In the genomic region with DNA sequence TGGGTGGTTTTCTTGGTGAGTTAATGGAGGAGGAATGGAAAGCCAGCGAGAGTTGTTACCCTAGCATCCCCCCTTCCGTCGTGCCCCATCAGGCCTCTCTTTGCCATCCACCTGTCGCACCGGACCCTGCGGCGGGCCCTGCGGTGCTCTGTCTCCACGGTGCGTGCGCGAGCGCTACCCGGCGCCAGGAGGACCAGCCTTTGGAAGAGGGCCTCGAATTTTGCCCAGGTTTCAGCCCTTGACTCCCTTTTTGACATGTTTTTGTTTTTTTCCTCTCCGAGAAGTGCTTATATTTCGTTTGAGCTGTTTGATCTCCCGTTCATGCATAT, we compare ENCODE assay signal across 8 mouse cellular contexts. TPM values are rescaled to one million over a fixed set of nuclear protein-coding genes. Genes with fewer than 3 reads are reported as not detected.
DNase-seq lines count a peak whose midpoint lies in the region; ATAC-seq and TF ChIP-seq lines count a peak whose summit lies in the region.

No protein-coding gene starts in this region.

- peaks cover 2% of the 10 kb centered on the region; the same call in 1 of the 2 replicates for H3K4me1 ChIP-seq in spleen, adult 2 months (ENCODE audit: control insufficient read depth, insufficient read depth, insufficient read length)
- H3K4me1 ChIP-seq in forebrain, embryonic 11.5 days (replicated peaks; ENCODE audit: control insufficient read depth, insufficient read depth, low read length) = peaks cover 2% of the 10 kb centered on the region; the same call in 1 of the 2 replicates
- H3K4me1 ChIP-seq in liver, embryonic 12.5 days = peaks cover 12% of the 10 kb centered on the region
- H3K4me1 ChIP-seq in stomach, embryonic 15.5 days = no peaks in the 10 kb centered on the region

- peak overlapping the region; percentile 41 for H3K27ac ChIP-seq in spleen, adult 2 months (ENCODE audit: insufficient read depth, low read length)
- peak overlapping the region; percentile 63; the same call in 1 of the 2 replicates for H3K27ac ChIP-seq in forebrain, embryonic 11.5 days (ENCODE audit: low read depth, low read length)
- peak overlapping the region; percentile 41 for H3K27ac ChIP-seq in liver, embryonic 12.5 days
- H3K27ac ChIP-seq in stomach, embryonic 15.5 days = peak overlapping the region; percentile 52; the same call in 1 of the 2 replicates

- peak overlapping the region; percentile 84 for H3K4me2 ChIP-seq in forebrain, embryonic 11.5 days (ENCODE audit: low read depth, low read length, severe bottlenecking)
- H3K4me2 ChIP-seq in liver, embryonic 12.5 days = peak overlapping the region; percentile 84
- H3K4me2 ChIP-seq in stomach, embryonic 15.5 days = peak overlapping the region; percentile 72

- DNase-seq in spleen, adult 2 months (ENCODE audit: low read depth in 1 of 2, low spot score in 2 of 2) = no peak
- no peak for DNase-seq in spleen, adult 18-20 months
- no peak for DNase-seq in forebrain, embryonic 11.5 days (ENCODE audit: low spot score)
- no peak for DNase-seq in left cerebral cortex, postnatal 14 days (ENCODE audit: low spot score in 2 of 2)
- no peak for DNase-seq in adrenal gland, postnatal 36 days
- DNase-seq in spleen, postnatal 36 days (ENCODE audit: low spot score in 2 of 2) = no peak

- no peak for TF ChIP-seq CTCF in spleen, adult 2 months (IDR thresholded peaks at IDR 0.05; ENCODE audit: extremely low read depth, insufficient read depth, insufficient read length, insufficient replicate concordance)

- no peaks in the 10 kb centered on the region for H3K36me3 ChIP-seq in spleen, adult 2 months (ENCODE audit: control insufficient read depth, insufficient read depth, low read length)
- H3K36me3 ChIP-seq in forebrain, embryonic 11.5 days (ENCODE audit: control insufficient read depth, insufficient read depth, low read length) = no peaks in the 10 kb centered on the region
- H3K36me3 ChIP-seq in liver, embryonic 12.5 days = no peaks in the 10 kb centered on the region
- no peaks in the 10 kb centered on the region for H3K36me3 ChIP-seq in stomach, embryonic 15.5 days

- ATAC-seq in forebrain, embryonic 11.5 days (replicated peaks; ENCODE audit: low FRiP score) = peak; percentile 93
- peak; percentile 92 for ATAC-seq in liver, embryonic 12.5 days
- ATAC-seq in stomach, embryonic 15.5 days (ENCODE audit: insufficient read depth, low FRiP score, low read depth) = peak; percentile 88

- H3K9ac ChIP-seq in forebrain, embryonic 11.5 days (ENCODE audit: low read length) = peak overlapping the region; percentile 73
- peak overlapping the region; percentile 72 for H3K9ac ChIP-seq in liver, embryonic 12.5 days
- peak overlapping the region; percentile 18 for H3K9ac ChIP-seq in stomach, embryonic 15.5 days

- H3K9me3 ChIP-seq in forebrain, embryonic 11.5 days (ENCODE audit: control insufficient read depth, low read length) = no peaks in the 10 kb centered on the region
- H3K9me3 ChIP-seq in liver, embryonic 12.5 days (replicated peaks) = no peaks in the 10 kb centered on the region
- no peaks in the 10 kb centered on the region for H3K9me3 ChIP-seq in stomach, embryonic 15.5 days

- H3K4me3 ChIP-seq in spleen, adult 2 months (ENCODE audit: extremely low read depth, insufficient read depth, insufficient read length) = peak overlapping the region; percentile 70
- H3K4me3 ChIP-seq in forebrain, embryonic 11.5 days (ENCODE audit: low read depth, low read length) = peak overlapping the region; percentile 56
- peak overlapping the region; percentile 70 for H3K4me3 ChIP-seq in liver, embryonic 12.5 days
- peak overlapping the region; percentile 60 for H3K4me3 ChIP-seq in stomach, embryonic 15.5 days (replicated peaks)

- TF ChIP-seq POLR2A in spleen, adult 2 months (IDR thresholded peaks at IDR 0.05; ENCODE audit: low read depth, low read length) = no peak

- WGBS in spleen, adult 2 months = under 1% methylated on average over 19 of the region's 19 CpGs
- WGBS in forebrain, embryonic 11.5 days = under 1% methylated on average over 19 of the region's 19 CpGs
- under 1% methylated on average over 19 of the region's 19 CpGs for WGBS in liver, embryonic 12.5 days (ENCODE audit: insufficient replicate concordance)
- WGBS in stomach, embryonic 15.5 days = under 1% methylated on average over 19 of the region's 19 CpGs

- no peaks in the 10 kb centered on the region for H3K27me3 ChIP-seq in spleen, adult 2 months (ENCODE audit: control insufficient read depth, insufficient read depth, low read length)
- H3K27me3 ChIP-seq in forebrain, embryonic 11.5 days (ENCODE audit: control insufficient read depth, insufficient read depth, low read length) = no peaks in the 10 kb centered on the region
- no peaks in the 10 kb centered on the region; the same call in 1 of the 2 replicates for H3K27me3 ChIP-seq in liver, embryonic 12.5 days (replicated peaks)
- H3K27me3 ChIP-seq in stomach, embryonic 15.5 days (replicated peaks) = no peaks in the 10 kb centered on the region

- intact Hi-C loops in left cerebral cortex, postnatal 14 days (cut with DNase I) = no loop called here

RNA-seq across cellular contexts. Expression of gene Thnsl1, which starts 0.3 kb away (rescaled TPM):
- polyA plus RNA-seq in spleen, adult 2 months (2012; rRNA removed) = 0.85 and 1.2 TPM in 2 replicates
- 18.2 and 20.3 TPM in 2 replicates for polyA plus RNA-seq in forebrain, embryonic 11.5 days (2014; fragmentation: Nextera tagmentation; extraction: Ambion mirVana)
- polyA plus RNA-seq in liver, embryonic 12.5 days (2016; fragmentation: Nextera tagmentation; extraction: Ambion mirVana) = 2.8 and 3.1 TPM in 2 replicates
- polyA plus RNA-seq in stomach, embryonic 15.5 days (2015; fragmentation: Nextera tagmentation; extraction: Ambion mirVana) = 6.4 and 7.6 TPM in 2 replicates
- 10 to 100 TPM; 19.2 to 20.2 TPM for total RNA-seq in left cerebral cortex, postnatal 14 days (2021)
- 1 to 10 TPM; 4.6 to 8.9 TPM for total RNA-seq in adrenal gland, postnatal 36 days (2021)

RNA-seq across cellular contexts. Expression of gene Enkur, which starts 0.6 kb away (rescaled TPM):
- polyA plus RNA-seq in spleen, adult 2 months (2012; rRNA removed) = not detected in 2 replicates
- 1.2 and 1.4 TPM in 2 replicates for polyA plus RNA-seq in forebrain, embryonic 11.5 days (2014; fragmentation: Nextera tagmentation; extraction: Ambion mirVana)
- not detected in 2 replicates for polyA plus RNA-seq in liver, embryonic 12.5 days (2016; fragmentation: Nextera tagmentation; extraction: Ambion mirVana)
- polyA plus RNA-seq in stomach, embryonic 15.5 days (2015; fragmentation: Nextera tagmentation; extraction: Ambion mirVana) = 0.69 and 0.84 TPM in 2 replicates
- total RNA-seq in left cerebral cortex, postnatal 14 days (2021) = 1 to 10 TPM; 2.9 to 4.6 TPM
- total RNA-seq in adrenal gland, postnatal 36 days (2021) = under 1 TPM; 0.63 TPM

Comparison
In these comparisons a context has a peak if more than half of its experiments do, and no peak if none do; other contexts are left out.
1. H3K9ac ChIP-seq: peak in every context shown above with its lines; median percentile 73 in forebrain, embryonic 11.5 days; 72 in liver, embryonic 12.5 days; 18 in stomach, embryonic 15.5 days.